Mouse (Mus musculus) heart, postnatal 0 days (tissue): ENCODE results near the gene Prodh2.
A peak's percentile ranks its signal among the peaks of the same experiment; 100 is the strongest.

Experiments used
- CTCF ChIP-seq: IDR thresholded peaks from 2 replicates; pipeline ENCODE4 v1.5.1; 2016; ENCODE audit warnings: antibody characterized with exemption, control low read depth, low read depth
- EP300 ChIP-seq: IDR thresholded peaks from 2 replicates; pipeline ENCODE4 v1.6.1; 2016; ENCODE audit warnings: antibody characterized with exemption, low read depth

DNA sequence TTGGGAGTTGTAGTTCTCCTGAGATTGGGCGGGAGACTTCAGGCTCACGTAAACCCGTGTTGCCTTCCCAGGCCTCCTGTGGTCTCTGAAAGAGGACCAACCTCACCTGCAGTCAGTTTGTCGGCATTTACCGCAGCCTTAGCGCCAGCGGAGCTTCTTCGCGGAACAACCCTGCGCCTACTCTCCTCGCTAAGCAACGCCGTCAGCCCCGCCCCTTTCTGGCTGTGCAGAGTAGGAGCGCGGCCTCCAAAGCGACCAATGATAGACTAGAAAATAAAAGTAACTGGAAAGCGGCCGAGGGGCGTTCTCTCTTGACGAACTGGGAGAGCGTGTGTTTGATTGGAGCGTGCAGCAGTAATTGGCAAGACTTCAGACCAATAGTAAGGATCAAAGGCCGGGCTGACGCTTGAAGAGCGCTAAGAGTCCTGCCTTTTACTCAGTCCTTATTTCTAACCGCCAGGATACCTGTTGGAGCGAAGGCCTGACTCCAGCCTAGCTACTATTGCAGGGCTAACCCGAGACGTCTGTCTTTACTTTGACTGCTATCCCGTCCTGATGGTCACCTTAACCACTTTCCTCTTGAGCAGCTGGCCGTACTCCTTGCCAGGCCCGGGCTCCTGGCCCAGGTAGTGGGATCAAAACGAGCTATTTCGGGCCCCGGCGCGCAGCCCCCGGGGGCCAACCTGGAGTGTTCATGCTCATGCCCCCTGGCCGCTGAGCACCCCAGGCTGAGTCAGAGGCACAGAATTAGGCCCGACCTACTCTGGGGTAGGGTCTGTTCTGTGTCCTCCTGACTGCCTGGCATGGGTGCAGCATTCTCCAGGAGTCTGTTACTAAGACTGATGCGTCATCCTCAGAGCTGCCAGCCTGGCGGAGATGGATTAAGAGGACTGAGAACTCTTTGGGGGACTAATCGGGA is 58.9 kb downstream of the Prodh2 start, which contains the start of the genes Hspb6 and Proser3:
- TF ChIP-seq EP300 (peak; percentile 46; the same call in 1 of the 2 replicates), CTCF (no peak)
